In genomic region chr2:18676936-18677491, GRCm38 (mm10) we compare ENCODE assay signal across 8 mouse cellular contexts. TPM values are rescaled to one million over a fixed set of nuclear protein-coding genes. Genes with fewer than 3 reads are reported as not detected.
DNase-seq lines count a peak whose midpoint lies in the region; ATAC-seq and TF ChIP-seq lines count a peak whose summit lies in the region.

Gene Bmi1 (plus strand): TSS chr2:18677018.

- DNase-seq in Muller cell, postnatal 12 days (ENCODE audit: inconsistent ontology term): peak; percentile 83
- peak; percentile 83 to 84 for DNase-seq in cerebellum, adult 2 months
- peak in 1 of 2 experiments; percentile 52 for DNase-seq in frontal cortex, adult 2 months (ENCODE audit: extremely low spot score in 1 of 2, low spot score in 1 of 2)
- DNase-seq in heart, postnatal 4 days: no peak
- DNase-seq in layer of hippocampus, adult 9-11 months: peak; percentile 68
- peak; percentile 78 for DNase-seq in ovary, postnatal 36 days (ENCODE audit: low spot score)
- DNase-seq in urinary bladder, adult 18-20 months (ENCODE audit: low spot score in 2 of 2): peak; percentile 48 to 68

- peak; percentile 71 for ATAC-seq in lung, embryonic 16.5 days (ENCODE audit: low read depth)

- H3K4me3 ChIP-seq in cerebellum, adult 2 months (replicated peaks; ENCODE audit: insufficient read depth, low read depth, low read length): peak within 1 kb of the TSS; percentile 79
- H3K4me3 ChIP-seq in lung, embryonic 16.5 days (ENCODE audit: low read length): peak within 1 kb of the TSS; percentile 84

- no peaks in the 10 kb centered on the region for H3K9me3 ChIP-seq in lung, embryonic 16.5 days (ENCODE audit: control insufficient read depth, low read length)

- no peak for TF ChIP-seq POLR2A in cerebellum, adult 2 months (IDR thresholded peaks at IDR 0.05; ENCODE audit: borderline replicate concordance, insufficient read depth, low read length)

- TF ChIP-seq CTCF in cerebellum, adult 2 months (IDR thresholded peaks at IDR 0.05; ENCODE audit: borderline replicate concordance, insufficient read depth, low read depth, low read length): no peak

- H3K9ac ChIP-seq in lung, embryonic 16.5 days (ENCODE audit: low read length): peak within 1 kb of the TSS; percentile 94

- 1% methylated on average over 72 of the region's 77 CpGs for WGBS in cerebellum, adult 2 months
- WGBS in lung, embryonic 16.5 days: under 1% methylated on average over 49 of the region's 77 CpGs

- 0 out of 2 replicates have a peak, but pooled peaks cover 4% of the 10 kb centered on the region for H3K4me1 ChIP-seq in cerebellum, adult 2 months (ENCODE audit: control insufficient read depth, insufficient read depth, low read length)
- H3K4me1 ChIP-seq in lung, embryonic 16.5 days (replicated peaks; ENCODE audit: control insufficient read depth, insufficient read depth, low read length): peaks cover 21% of the 10 kb centered on the region

- H3K27ac ChIP-seq in cerebellum, adult 2 months (ENCODE audit: insufficient read depth, low read length): peak within 1 kb of the TSS; percentile 100
- H3K27ac ChIP-seq in lung, embryonic 16.5 days (ENCODE audit: low read length): peak within 1 kb of the TSS; percentile 94

- no peaks in the 10 kb centered on the region for H3K27me3 ChIP-seq in cerebellum, adult 2 months (ENCODE audit: control insufficient read depth, insufficient read depth, low read length)
- peaks cover 5% of the 10 kb centered on the region for H3K27me3 ChIP-seq in lung, embryonic 16.5 days (ENCODE audit: control insufficient read depth, insufficient read depth, low read depth, low read length)

- H3K4me2 ChIP-seq in lung, embryonic 16.5 days (ENCODE audit: low read depth, low read length): peak within 1 kb of the TSS; percentile 87

- no peaks in the 10 kb centered on the region for H3K36me3 ChIP-seq in lung, embryonic 16.5 days (ENCODE audit: control insufficient read depth, insufficient read depth, low read length)

RNA-seq across cellular contexts. Expression of gene Bmi1, which starts in this region (rescaled TPM):
- polyA plus RNA-seq in cerebellum, adult 2 months (2012; rRNA removed): 36.2 and 46.9 TPM in 2 replicates
- 51.2 and 52.8 TPM in 2 replicates for polyA plus RNA-seq in frontal cortex, adult 2 months (2012; rRNA removed)
- total RNA-seq in heart, postnatal 4 days (2021): 10 to 100 TPM; 63.8 to 69.2 TPM
- 20.8 TPM in 2 replicates for polyA plus RNA-seq in lung, embryonic 16.5 days (2015; fragmentation: Nextera tagmentation; extraction: Ambion mirVana)
